Mouse (Mus musculus) heart, embryonic 14.5 days (tissue): ENCODE results near the gene Pomt1. TPM values are rescaled to one million over a fixed set of nuclear protein-coding genes. Genes with fewer than 3 reads are reported as not detected.

Experiments used
- ATAC-seq: fragments of 200-750 bp; cut with Nextera tagmentation; 2 replicates; pipeline ENCODE4 v1.8.0; 2017; ENCODE audit warnings: low read depth, moderate TSS enrichment; ENCODE audit not compliant: insufficient number of reproducible peaks, insufficient read depth, low FRiP score
- H3K27ac ChIP-seq, 2 experiments: fragments of 200-500 bp in 1 of 2; fragments of 300-500 bp in 1 of 2; sonication (generic) in 1 of 2; replicated peaks in 1 of 2; 2 replicates each; pipeline ENCODE4 v1.5.1; 2012 to 2014; ENCODE audit warnings: low read depth in 2 of 2, low read length in 2 of 2, control low read depth in 1 of 2, mild to moderate bottlenecking in 1 of 2, mixed read lengths in 1 of 2; ENCODE audit not compliant: control insufficient read depth in 1 of 2, insufficient read depth in 1 of 2
- H3K27me3 ChIP-seq: fragments of 300-500 bp; sonication (generic); 2 replicates; pipeline ENCODE4 v1.6.1; 2014; ENCODE audit warnings: mild to moderate bottlenecking, low read length, control low read depth; ENCODE audit not compliant: control insufficient read depth, insufficient read depth
- H3K36me3 ChIP-seq: fragments of 300-500 bp; sonication (generic); 2 replicates; pipeline ENCODE4 v1.6.1; 2014; ENCODE audit warnings: mild to moderate bottlenecking, control low read depth, low read length, mixed read lengths; ENCODE audit not compliant: control insufficient read depth, insufficient read depth
- H3K4me1 ChIP-seq, 2 experiments: fragments of 200-500 bp in 1 of 2; fragments of 300-500 bp in 1 of 2; sonication (generic) in 1 of 2; 2 replicates each; pipeline ENCODE4 v1.6.1; 2012 to 2014; ENCODE audit warnings: low read length in 2 of 2, control low read depth in 1 of 2, mixed read lengths in 1 of 2; ENCODE audit not compliant: control insufficient read depth in 2 of 2, insufficient read depth in 2 of 2
- H3K4me2 ChIP-seq: fragments of 300-500 bp; sonication (generic); 2 replicates; pipeline ENCODE4 v1.6.1; 2014; ENCODE audit warnings: mild to moderate bottlenecking, low read length
- H3K4me3 ChIP-seq, 2 experiments: fragments of 200-500 bp in 1 of 2; fragments of 300-500 bp in 1 of 2; sonication (generic) in 1 of 2; 2 replicates each; pipeline ENCODE4 v1.5.1; 2012 to 2014; ENCODE audit warnings: low read length in 2 of 2, mild to moderate bottlenecking in 2 of 2, control low read depth in 1 of 2, low read depth in 1 of 2, moderate library complexity in 1 of 2; ENCODE audit not compliant: control insufficient read depth in 1 of 2, insufficient read depth in 1 of 2
- H3K9ac ChIP-seq: fragments of 300-500 bp; sonication (generic); 2 replicates; pipeline ENCODE4 v1.6.1; 2014; ENCODE audit warnings: mild to moderate bottlenecking, low read length
- H3K9me3 ChIP-seq: fragments of 300-500 bp; sonication (generic); 2 replicates; pipeline ENCODE4 v1.6.1; 2016; ENCODE audit warnings: low read length, control low read depth; ENCODE audit not compliant: control insufficient read depth
- WGBS: fragments of 180-500 bp; shearing (Covaris S2); extraction: QIAGEN DNeasy Blood & Tissue Kit; methylation state at CpG from one replicate; pipeline ENCODE4 v1.1.7; 2014; 5-methylcytosine and 5-hydroxymethylcytosine counted together
- polyA plus RNA-seq: library from polyadenylated mRNA; unstranded; fragments of >200 nt; fragmentation: Nextera tagmentation; extraction: Ambion mirVana; gene quantifications from 2 replicates; pipeline ENCODE4 v1.2.1, GENCODE M21; 2014

Pomt1 gene
- polyA plus RNA-seq, 1 experiment from 2014 or later: 17.3 TPM

DNA sequence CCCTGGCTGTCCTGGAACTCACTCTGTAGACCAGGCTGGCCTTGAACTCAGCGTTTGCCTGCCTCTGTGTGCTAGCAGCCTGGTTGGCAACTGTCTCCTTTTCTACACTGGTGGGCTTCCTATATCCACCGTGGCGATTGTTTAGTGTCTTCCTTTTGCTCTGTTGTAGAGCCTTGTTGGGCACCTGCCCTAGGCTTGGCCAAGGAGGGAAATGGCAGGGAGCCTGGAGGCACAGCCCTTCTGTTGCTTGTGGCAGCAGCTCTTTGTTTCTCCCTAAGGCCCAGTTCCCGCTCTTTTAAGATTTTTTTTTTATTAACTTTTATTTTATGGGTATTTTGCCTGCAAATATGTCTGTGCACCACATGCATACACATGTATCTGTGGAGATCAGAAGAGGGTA is 36.4 kb upstream of the Pomt1 start:
- WGBS: over 99% methylated on average over 4 of the region's 4 CpGs
- no peak overlapping the region for H3K4me3 ChIP-seq
- H3K36me3 ChIP-seq: peaks cover 100% of the 10 kb centered on the region
- no peaks in the 10 kb centered on the region; a peak in 1 of 4 replicates for H3K4me1 ChIP-seq
- no peak for ATAC-seq
- H3K27ac ChIP-seq: no peak overlapping the region
- H3K9me3 ChIP-seq: no peaks in the 10 kb centered on the region
- H3K27me3 ChIP-seq: no peaks in the 10 kb centered on the region
- no peak overlapping the region for H3K4me2 ChIP-seq
- no peak overlapping the region for H3K9ac ChIP-seq

DNA sequence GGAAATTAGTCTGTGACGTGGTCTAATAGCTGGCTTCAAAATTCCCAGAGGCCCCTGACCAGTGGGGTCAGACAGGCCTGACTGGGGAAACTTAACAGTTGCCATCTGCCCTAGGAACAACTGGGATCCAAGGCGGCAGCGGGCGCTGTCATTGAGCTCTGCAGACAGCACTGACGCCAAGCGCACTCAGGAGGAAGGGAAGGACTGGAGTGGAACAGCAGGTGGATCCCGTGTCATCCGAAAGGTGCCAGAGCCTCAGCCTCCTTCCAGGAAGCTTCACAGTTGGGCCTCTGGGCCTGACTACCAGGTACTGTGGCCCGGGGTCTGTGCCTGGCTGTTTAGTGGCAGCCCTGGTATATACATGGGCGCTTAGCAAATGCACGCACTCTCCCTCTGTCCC is 35.7 kb upstream of the Pomt1 start:
- Histone ChIP-seq H3K9me3 (no peaks in the 10 kb centered on the region), H3K27me3 (no peaks in the 10 kb centered on the region), H3K4me3 (no peak overlapping the region), H3K4me2 (no peak overlapping the region), H3K36me3 (peaks cover 100% of the 10 kb centered on the region), H3K4me1 (no peaks in the 10 kb centered on the region; a peak in 1 of 4 replicates), H3K9ac (no peak overlapping the region), H3K27ac (no peak overlapping the region)
- 92% methylated on average over 11 of the region's 11 CpGs for WGBS
- no peak for ATAC-seq

DNA sequence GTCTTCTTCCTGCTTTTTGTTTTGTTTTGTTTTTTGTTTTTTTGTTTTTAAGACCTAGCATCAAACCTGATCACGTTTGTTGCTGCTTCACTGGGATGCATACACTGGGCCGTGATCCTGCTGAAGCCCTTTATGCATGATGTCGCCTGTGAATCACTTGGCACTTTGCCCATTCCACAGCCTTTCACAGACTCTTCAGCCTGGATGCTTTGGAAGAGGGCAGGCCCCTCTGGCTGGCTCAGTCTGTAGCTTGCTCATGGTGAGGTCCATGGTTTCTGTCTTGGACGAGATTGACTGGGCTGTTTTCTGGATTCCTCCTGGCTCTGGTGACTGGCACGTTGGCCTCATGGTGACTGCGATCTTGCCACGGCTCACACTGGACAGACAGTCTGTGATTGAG is 34.9 kb upstream of the Pomt1 start:
- no peaks in the 10 kb centered on the region; a peak in 1 of 4 replicates for H3K4me1 ChIP-seq
- H3K4me2 ChIP-seq: no peak overlapping the region
- H3K9me3 ChIP-seq: no peaks in the 10 kb centered on the region
- no peak overlapping the region for H3K27ac ChIP-seq
- peaks cover 100% of the 10 kb centered on the region for H3K36me3 ChIP-seq
- 38% methylated on average over 7 of the region's 7 CpGs for WGBS
- no peak overlapping the region for H3K4me3 ChIP-seq
- H3K27me3 ChIP-seq: no peaks in the 10 kb centered on the region
- H3K9ac ChIP-seq: no peak overlapping the region
- ATAC-seq: no peak

DNA sequence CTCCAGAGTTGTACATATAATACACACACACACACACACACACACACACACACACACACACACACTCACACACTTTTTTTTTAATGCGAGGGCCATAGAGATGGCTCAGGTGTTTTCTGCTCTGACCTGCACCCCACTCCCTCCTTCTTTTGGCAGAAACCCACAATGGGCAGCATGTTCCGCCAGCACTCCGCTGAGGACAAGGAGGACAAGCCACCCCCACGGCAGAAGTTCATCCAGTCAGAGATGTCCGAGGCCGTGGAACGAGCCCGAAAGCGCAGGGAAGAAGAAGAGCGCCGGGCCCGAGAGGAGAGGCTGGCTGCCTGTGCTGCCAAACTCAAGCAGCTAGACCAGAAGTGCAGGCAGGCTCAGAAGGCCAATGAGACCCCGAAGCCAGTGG is 32.5 kb upstream of the Pomt1 start:
- Histone ChIP-seq H3K9ac (no peak overlapping the region), H3K9me3 (no peaks in the 10 kb centered on the region), H3K4me3 (no peak overlapping the region), H3K4me1 (no peaks in the 10 kb centered on the region; a peak in 1 of 4 replicates), H3K27ac (no peak overlapping the region), H3K36me3 (peaks cover 100% of the 10 kb centered on the region), H3K4me2 (no peak overlapping the region), H3K27me3 (no peaks in the 10 kb centered on the region)
- WGBS: 96% methylated on average over 13 of the region's 13 CpGs
- no peak for ATAC-seq

DNA sequence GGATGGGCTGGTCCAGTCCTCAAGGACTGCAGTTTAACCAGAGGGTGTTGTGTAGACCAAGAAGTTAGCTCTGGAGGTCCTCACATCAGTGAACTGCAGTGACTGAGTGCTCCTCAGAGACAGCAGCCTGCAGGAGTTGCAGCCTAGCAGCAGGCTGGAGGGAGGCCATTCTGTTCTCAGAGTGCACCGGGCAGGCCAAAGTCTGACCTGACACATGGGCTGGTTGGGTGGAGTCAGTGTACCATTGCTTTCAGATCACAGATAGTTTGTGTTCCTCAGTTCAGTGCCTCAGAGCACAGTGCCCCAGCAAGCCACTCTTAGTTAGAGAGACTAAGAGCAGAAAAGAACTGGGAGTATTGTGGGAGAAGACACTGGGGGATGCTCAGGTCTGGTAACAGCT is 28.7 kb upstream of the Pomt1 start:
- 95% methylated on average over 1 of the region's 1 CpGs for WGBS
- peaks cover 100% of the 10 kb centered on the region for H3K36me3 ChIP-seq
- H3K4me1 ChIP-seq: no peaks in the 10 kb centered on the region
- no peak overlapping the region for H3K4me3 ChIP-seq
- no peak overlapping the region for H3K27ac ChIP-seq
- H3K27me3 ChIP-seq: no peaks in the 10 kb centered on the region
- no peaks in the 10 kb centered on the region for H3K9me3 ChIP-seq
- H3K9ac ChIP-seq: no peak overlapping the region
- no peak overlapping the region for H3K4me2 ChIP-seq
- ATAC-seq: no peak

DNA sequence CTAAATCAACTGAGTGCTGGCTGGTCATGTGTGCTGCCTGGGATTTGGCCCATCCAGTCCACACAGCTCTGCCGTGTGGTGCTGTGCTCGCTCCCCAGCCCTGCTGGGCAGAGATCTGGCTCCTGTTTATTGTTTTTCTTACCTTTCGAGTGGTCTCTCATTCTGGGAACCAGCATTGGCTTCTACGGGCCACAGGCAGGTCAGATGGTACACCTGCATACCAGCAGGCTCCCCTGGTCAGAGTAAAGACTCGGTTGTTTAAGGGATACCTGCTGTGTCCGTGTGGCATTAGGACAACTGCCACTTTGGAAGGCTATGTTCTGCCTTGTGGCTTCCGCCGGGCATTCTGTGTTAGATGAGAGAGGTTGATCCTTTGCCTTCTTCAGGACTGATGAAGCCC is 24.7 kb upstream of the Pomt1 start:
- Histone ChIP-seq H3K4me2 (no peak overlapping the region), H3K4me1 (no peaks in the 10 kb centered on the region), H3K9ac (no peak overlapping the region), H3K9me3 (no peaks in the 10 kb centered on the region), H3K36me3 (peaks cover 100% of the 10 kb centered on the region), H3K4me3 (no peak overlapping the region), H3K27me3 (no peaks in the 10 kb centered on the region), H3K27ac (no peak overlapping the region)
- 86% methylated on average over 8 of the region's 8 CpGs for WGBS
- ATAC-seq: no peak

DNA sequence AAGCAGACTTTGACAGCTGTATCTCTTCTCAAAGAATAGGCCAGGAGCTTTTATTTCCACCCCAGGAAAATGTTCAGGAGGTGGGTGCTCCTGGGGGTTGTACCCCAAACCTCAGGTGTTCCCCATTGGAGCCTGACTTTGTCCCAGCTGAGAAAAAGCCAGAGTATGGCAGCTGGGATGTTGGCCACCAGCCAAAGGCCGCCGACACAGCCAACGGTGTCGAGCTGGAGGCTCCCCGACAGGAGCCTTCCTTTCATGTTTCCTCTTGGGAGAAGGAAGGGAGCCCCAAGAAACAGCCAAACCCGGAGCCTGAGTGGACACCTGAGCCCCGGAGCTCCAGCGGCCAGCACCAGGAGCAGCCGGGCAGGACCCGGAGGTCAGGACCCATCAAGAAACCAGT is 23.4 kb upstream of the Pomt1 start:
- peaks cover 100% of the 10 kb centered on the region for H3K36me3 ChIP-seq
- H3K27ac ChIP-seq: no peak overlapping the region
- H3K4me1 ChIP-seq: no peaks in the 10 kb centered on the region
- no peaks in the 10 kb centered on the region for H3K9me3 ChIP-seq
- 55% methylated on average over 10 of the region's 10 CpGs for WGBS
- no peaks in the 10 kb centered on the region for H3K27me3 ChIP-seq
- H3K4me2 ChIP-seq: no peak overlapping the region
- H3K4me3 ChIP-seq: no peak overlapping the region
- no peak for ATAC-seq
- H3K9ac ChIP-seq: no peak overlapping the region

DNA sequence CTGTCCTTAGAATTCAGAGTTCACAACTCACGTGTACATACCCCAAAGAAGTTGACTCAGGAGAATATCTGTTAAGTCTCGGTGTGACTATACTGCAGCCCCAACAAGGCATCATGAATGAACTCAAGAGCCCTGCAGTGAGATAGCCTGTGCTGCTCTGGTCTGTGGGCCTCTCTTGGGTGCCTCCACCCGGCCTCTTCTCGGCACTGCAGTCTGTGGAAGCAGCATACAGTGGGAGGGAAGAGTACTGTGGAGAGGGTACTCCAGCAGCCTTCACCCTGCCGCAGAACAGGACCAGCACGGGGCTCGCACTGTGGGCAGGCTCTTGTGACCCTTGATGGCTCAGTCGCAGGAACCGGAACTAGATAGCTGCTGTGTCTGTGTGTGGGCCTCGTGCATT is 20.8 kb upstream of the Pomt1 start:
- Histone ChIP-seq H3K27me3 (no peaks in the 10 kb centered on the region), H3K9me3 (no peaks in the 10 kb centered on the region), H3K4me3 (no peak overlapping the region), H3K36me3 (peaks cover 100% of the 10 kb centered on the region), H3K4me2 (no peak overlapping the region), H3K4me1 (no peaks in the 10 kb centered on the region), H3K27ac (no peak overlapping the region), H3K9ac (no peak overlapping the region)
- 91% methylated on average over 10 of the region's 10 CpGs for WGBS
- no peak for ATAC-seq
